ENCODE assay signal across 9 mouse cellular contexts in genomic region chr13:98391635-98391990, GRCm38 (mm10). TPM values are rescaled to one million over a fixed set of nuclear protein-coding genes. Genes with fewer than 3 reads are reported as not detected.
A peak's percentile ranks its signal among the peaks of the same experiment; 100 is the strongest.
DNase-seq lines count a peak whose midpoint lies in the region; ATAC-seq lines count a peak whose summit lies in the region.
"Had no signal": no experiment of that assay in that cellular context is flagged by ENCODE, and none has a peak within 500 bp of the region (broad histone marks: within the 10 kb centered on the region; RNA-seq: fewer than 3 reads in every experiment).

No protein-coding gene starts in this region.

- peak overlapping the region; percentile 46 for H3K4me3 ChIP-seq in kidney, embryonic 15.5 days (replicated peaks)
- H3K4me3 ChIP-seq in embryonic facial prominence, embryonic 15.5 days (replicated peaks) = peak overlapping the region; percentile 43; the same call in 1 of the 2 replicates
- H3K4me3 ChIP-seq in intestine, embryonic 14.5 days (ENCODE audit: low read depth, low read length) = peak overlapping the region; percentile 43
- peak overlapping the region; percentile 46 for H3K4me3 ChIP-seq in midbrain, embryonic 16.5 days (ENCODE audit: low read depth, low read length)

- WGBS in kidney, embryonic 15.5 days = 2% methylated on average over 4 of the region's 4 CpGs
- 6% methylated on average over 4 of the region's 4 CpGs for WGBS in embryonic facial prominence, embryonic 15.5 days
- WGBS in intestine, embryonic 14.5 days = 5% methylated on average over 4 of the region's 4 CpGs
- 3% methylated on average over 4 of the region's 4 CpGs for whole genome bisulfite sequencing in midbrain, embryonic 16.5 days

- H3K4me2 ChIP-seq in kidney, embryonic 15.5 days = peak overlapping the region; percentile 79
- peak overlapping the region; percentile 81 for H3K4me2 ChIP-seq in embryonic facial prominence, embryonic 15.5 days (replicated peaks)
- H3K4me2 ChIP-seq in intestine, embryonic 14.5 days (ENCODE audit: low read length) = peak overlapping the region; percentile 88
- H3K4me2 ChIP-seq in midbrain, embryonic 16.5 days (ENCODE audit: low read length) = peak overlapping the region; percentile 91

- peaks cover 57% of the 10 kb centered on the region for H3K27me3 ChIP-seq in kidney, embryonic 15.5 days
- peaks cover 46% of the 10 kb centered on the region for H3K27me3 ChIP-seq in embryonic facial prominence, embryonic 15.5 days
- H3K27me3 ChIP-seq in intestine, embryonic 14.5 days (replicated peaks; ENCODE audit: control insufficient read depth, insufficient read depth, low read length) = peaks cover 57% of the 10 kb centered on the region
- H3K27me3 ChIP-seq in midbrain, embryonic 16.5 days (ENCODE audit: control insufficient read depth, insufficient read depth, low read depth, low read length) = peaks cover 44% of the 10 kb centered on the region

- ATAC-seq in kidney, embryonic 15.5 days (replicated peaks; ENCODE audit: low FRiP score) = peak; percentile 67
- ATAC-seq in embryonic facial prominence, embryonic 15.5 days (ENCODE audit: insufficient number of reproducible peaks, low FRiP score, low TSS enrichment, low read depth) = peak; percentile 53
- ATAC-seq in intestine, embryonic 14.5 days (replicated peaks; ENCODE audit: low FRiP score, low TSS enrichment, low read depth) = no peak
- no peak for ATAC-seq in midbrain, embryonic 16.5 days

- H3K36me3 ChIP-seq in kidney, embryonic 15.5 days = no peaks in the 10 kb centered on the region
- no peaks in the 10 kb centered on the region for H3K36me3 ChIP-seq in embryonic facial prominence, embryonic 15.5 days
- H3K36me3 ChIP-seq in intestine, embryonic 14.5 days (ENCODE audit: control insufficient read depth, insufficient read depth, low read length) = no peaks in the 10 kb centered on the region
- no peaks in the 10 kb centered on the region for H3K36me3 ChIP-seq in midbrain, embryonic 16.5 days (ENCODE audit: control insufficient read depth, insufficient read depth, low read length)

- H3K27ac ChIP-seq in kidney, embryonic 15.5 days = peak overlapping the region; percentile 85
- peak overlapping the region; percentile 68 for H3K27ac ChIP-seq in embryonic facial prominence, embryonic 15.5 days (replicated peaks)
- H3K27ac ChIP-seq in intestine, embryonic 14.5 days (ENCODE audit: low read depth) = no peak overlapping the region
- H3K27ac ChIP-seq in midbrain, embryonic 16.5 days (ENCODE audit: low read length) = no peak overlapping the region

- H3K4me1 ChIP-seq in kidney, embryonic 15.5 days = peaks cover 47% of the 10 kb centered on the region
- peaks cover 37% of the 10 kb centered on the region for H3K4me1 ChIP-seq in embryonic facial prominence, embryonic 15.5 days
- H3K4me1 ChIP-seq in intestine, embryonic 14.5 days (replicated peaks; ENCODE audit: control insufficient read depth, insufficient read depth, low read length) = peaks cover 14% of the 10 kb centered on the region
- peaks cover 10% of the 10 kb centered on the region; the same call in 1 of the 2 replicates for H3K4me1 ChIP-seq in midbrain, embryonic 16.5 days (ENCODE audit: control insufficient read depth, insufficient read depth, low read length)

- H3K9ac ChIP-seq in kidney, embryonic 15.5 days = peak overlapping the region; percentile 19; the same call in 1 of the 2 replicates
- no peak overlapping the region for H3K9ac ChIP-seq in embryonic facial prominence, embryonic 15.5 days
- H3K9ac ChIP-seq in intestine, embryonic 14.5 days (ENCODE audit: low read length) = peak overlapping the region; percentile 43; the same call in 1 of the 2 replicates
- no peak overlapping the region for H3K9ac ChIP-seq in midbrain, embryonic 16.5 days (ENCODE audit: low read depth, low read length)

- DNase-seq in kidney, adult 9 months = no peak
- no peak for DNase-seq in intestine, embryonic 14.5 days (ENCODE audit: low spot score)
- no peak for DNase-seq in retina, embryonic 14.5 days (ENCODE audit: low spot score)
- no peak for DNase-seq in frontal cortex, postnatal 36 days (ENCODE audit: low spot score in 2 of 2)
- no peak for DNase-seq in right cerebral cortex, postnatal 36 days (ENCODE audit: low spot score in 2 of 2)
- DNase-seq: kidney, adult 11 months had no signal

- H3K9me3 ChIP-seq in kidney, embryonic 15.5 days (replicated peaks) = no peaks in the 10 kb centered on the region
- H3K9me3 ChIP-seq in embryonic facial prominence, embryonic 15.5 days (replicated peaks) = no peaks in the 10 kb centered on the region
- H3K9me3 ChIP-seq in intestine, embryonic 14.5 days (ENCODE audit: control insufficient read depth, low read length) = no peaks in the 10 kb centered on the region
- H3K9me3 ChIP-seq in midbrain, embryonic 16.5 days (replicated peaks; ENCODE audit: control insufficient read depth, low read length, poor library complexity, severe bottlenecking) = peaks cover 2% of the 10 kb centered on the region; the same call in 1 of the 2 replicates

RNA-seq across cellular contexts. Expression of gene Foxd1, which starts 37.6 kb away (rescaled TPM):
- polyA plus RNA-seq in kidney, embryonic 15.5 days (2015; fragmentation: Nextera tagmentation; extraction: Ambion mirVana) = 4.7 and 5.0 TPM in 2 replicates
- polyA plus RNA-seq in embryonic facial prominence, embryonic 15.5 days (2015; fragmentation: Nextera tagmentation; extraction: Ambion mirVana) = 3.0 and 3.1 TPM in 2 replicates
- polyA plus RNA-seq in intestine, embryonic 14.5 days (2014; fragmentation: Nextera tagmentation; extraction: Ambion mirVana) = not detected in 2 replicates
- 0.49 and 0.52 TPM in 2 replicates for polyA plus RNA-seq in midbrain, embryonic 16.5 days (2015; fragmentation: Nextera tagmentation; extraction: Ambion mirVana)

Comparison
In these comparisons a context has a peak if more than half of its experiments do, and no peak if none do; other contexts are left out.
1. ATAC-seq: peak in kidney, embryonic 15.5 days (single experiment) and embryonic facial prominence, embryonic 15.5 days (single experiment); none in intestine, embryonic 14.5 days (single experiment) and midbrain, embryonic 16.5 days (single experiment).
2. H3K27ac ChIP-seq: peak in kidney, embryonic 15.5 days (single experiment) and embryonic facial prominence, embryonic 15.5 days (single experiment); none in intestine, embryonic 14.5 days (single experiment) and midbrain, embryonic 16.5 days (single experiment).
3. H3K9ac ChIP-seq: peak in kidney, embryonic 15.5 days (single experiment) and intestine, embryonic 14.5 days (single experiment); none in embryonic facial prominence, embryonic 15.5 days (single experiment) and midbrain, embryonic 16.5 days (single experiment).
4. Peak in every context shown above with its lines, with median percentiles within 50 percentile points of each other: H3K4me2 ChIP-seq and H3K4me3 ChIP-seq.